Mouse (Mus musculus): Measurements from ENCODE around the gene Tm4sf19.

DNA sequence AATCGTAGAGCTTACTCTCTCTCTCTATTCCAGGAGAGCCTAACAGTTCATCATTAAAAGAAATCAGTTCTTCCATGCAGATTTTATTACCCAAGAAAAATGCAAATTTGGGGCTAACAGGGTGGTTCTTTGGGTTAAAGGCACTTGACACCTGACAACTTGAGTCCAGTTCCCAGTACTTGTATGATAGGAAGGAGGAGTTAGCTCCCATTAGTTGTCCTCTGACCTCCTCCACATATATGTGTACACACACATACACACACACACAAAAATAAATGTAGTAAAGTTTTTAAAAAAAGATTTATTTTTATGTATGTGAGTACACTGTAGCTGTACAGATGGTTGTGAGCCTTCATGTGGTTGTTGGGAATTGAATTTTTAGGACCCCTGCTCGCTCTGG is 49.8 kb downstream of the Tm4sf19 start:
- TF ChIP-seq CTCF (IDR thresholded peaks at IDR 0.05; ENCODE audit: borderline replicate concordance, insufficient read depth, low read length) (no peak), POLR2A (IDR thresholded peaks at IDR 0.05; ENCODE audit: low read depth, low read length) (no peak)
